Mouse (Mus musculus) embryo, embryonic 10.5 days (tissue): ENCODE results near the gene Ifit1.

ENCODE experiments used
- DNase-seq: peaks from one replicate; pipeline ENCODE4 v3.0.0-alpha.2; 2015; ENCODE audit warnings: low spot score

Ifit1 gene

DNA sequence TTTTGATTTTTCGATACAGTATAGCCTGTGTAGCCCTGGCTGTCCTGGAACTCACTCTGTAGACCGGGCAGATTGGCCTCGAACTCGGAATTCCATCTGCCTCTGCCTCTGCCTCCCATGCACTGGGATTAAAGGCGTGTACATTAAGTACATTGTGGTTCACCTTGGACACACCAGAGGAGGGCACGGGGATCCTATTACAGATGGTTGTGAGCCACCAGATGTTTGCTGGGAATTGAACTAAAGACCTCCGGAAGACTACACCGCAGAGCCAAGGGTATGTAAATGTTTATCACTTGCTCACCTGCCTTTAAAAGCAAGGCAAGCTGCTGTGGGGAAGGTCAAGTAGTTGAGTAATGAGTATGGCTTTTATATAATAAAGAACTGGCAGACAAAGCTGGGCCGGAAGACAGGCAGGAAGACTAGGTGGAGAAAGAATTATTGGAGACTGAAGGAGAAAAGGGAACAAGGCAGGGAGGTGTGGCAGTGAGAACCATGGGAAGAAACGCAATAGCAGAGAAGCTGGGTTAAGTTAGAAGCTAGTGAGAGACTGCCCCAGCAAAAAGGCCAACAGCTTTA, 14.6 kb downstream of the Ifit1 start:
- no peak for DNase-seq

GRCm38 (mm10) chr19:34656511-34657298, 16.0 kb downstream of the Ifit1 start:
- peak; percentile 24 for DNase-seq

DNA sequence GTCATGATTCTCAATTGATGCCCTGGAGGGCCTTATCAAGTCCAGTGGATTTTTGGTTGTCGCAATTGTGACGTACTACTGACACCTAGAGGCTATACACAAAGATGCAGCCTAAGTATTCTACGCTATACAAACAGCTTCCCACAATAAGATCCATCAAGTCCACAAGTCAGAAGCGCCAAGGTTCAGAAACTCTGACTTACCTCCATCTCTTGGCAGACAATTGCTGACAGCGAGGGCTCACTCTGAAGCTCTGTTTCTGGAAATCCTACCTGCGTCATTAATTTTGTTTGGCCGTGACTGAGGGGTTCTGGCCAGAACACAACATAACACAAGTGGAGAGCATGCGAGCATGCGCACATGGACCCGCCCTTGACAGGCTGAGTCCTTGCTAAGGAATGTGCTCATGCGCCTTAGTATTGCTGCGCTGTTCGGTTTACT, 21.4 kb downstream of the Ifit1 start:
- peak; percentile 81 for DNase-seq

DNA sequence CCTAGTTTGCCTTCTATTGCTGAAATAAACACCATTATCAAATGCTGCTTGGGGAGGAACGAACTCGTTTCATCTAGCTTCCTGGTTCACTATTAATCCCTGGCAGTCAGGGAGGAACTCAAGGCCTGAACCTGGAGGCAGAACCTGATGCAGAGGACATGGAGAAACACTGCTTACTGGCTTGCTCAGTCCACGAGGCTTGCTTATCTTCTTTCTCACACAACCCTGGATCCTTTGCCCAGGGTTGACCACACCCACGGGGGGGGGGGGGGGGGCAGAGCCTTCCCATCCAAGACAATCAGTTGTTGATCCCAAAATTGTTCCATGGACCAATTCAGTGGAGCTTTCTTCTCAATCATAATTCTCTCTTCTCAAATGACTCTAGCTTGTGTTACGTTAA, 22.1 kb downstream of the Ifit1 start:
- no peak for DNase-seq

DNA sequence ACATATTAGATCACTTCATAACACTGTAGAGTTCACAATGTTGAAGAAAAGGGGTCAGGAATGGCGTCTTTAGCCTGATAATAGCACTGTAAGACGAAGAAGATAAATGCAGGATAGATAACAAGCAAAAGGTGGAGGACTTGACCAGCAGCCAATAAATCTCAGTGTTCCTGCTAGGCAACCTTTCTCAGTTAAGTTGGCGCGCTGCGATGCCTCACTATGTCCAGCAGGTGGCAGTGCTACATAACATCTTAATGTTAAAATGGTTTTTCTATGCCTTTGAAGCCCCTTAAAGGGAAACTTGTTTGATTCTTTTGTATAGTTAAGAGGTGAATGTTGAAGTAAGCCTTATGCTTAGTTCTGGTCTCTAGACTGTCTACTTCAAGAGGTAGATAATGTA, 25.5 kb downstream of the Ifit1 start:
- DNase-seq: peak; percentile 92

- DNase-seq: no peak
Observed at GRCm38 (mm10) chr19:34673476-34673875, 32.8 kb downstream of the Ifit1 start.

DNA sequence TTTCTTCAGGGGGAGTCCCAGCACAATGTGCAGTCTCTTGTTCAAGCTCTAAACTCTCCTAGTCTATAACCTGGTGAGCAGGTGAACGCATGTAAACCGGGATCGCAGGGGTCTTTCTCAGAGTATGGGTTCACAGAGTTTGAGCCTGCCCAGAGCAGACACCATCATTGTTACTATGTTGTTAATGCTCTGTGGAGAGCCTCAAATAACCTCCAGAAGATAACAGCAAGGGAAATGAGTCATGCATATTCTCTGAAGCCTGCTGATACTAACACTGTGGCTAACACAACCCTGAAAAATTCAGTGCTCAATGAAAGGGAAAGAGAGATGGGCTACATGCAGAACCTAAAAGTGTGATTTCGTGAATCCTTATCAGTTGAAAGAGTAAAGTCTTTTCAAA, 37.8 kb downstream of the Ifit1 start:
- no peak for DNase-seq

DNA sequence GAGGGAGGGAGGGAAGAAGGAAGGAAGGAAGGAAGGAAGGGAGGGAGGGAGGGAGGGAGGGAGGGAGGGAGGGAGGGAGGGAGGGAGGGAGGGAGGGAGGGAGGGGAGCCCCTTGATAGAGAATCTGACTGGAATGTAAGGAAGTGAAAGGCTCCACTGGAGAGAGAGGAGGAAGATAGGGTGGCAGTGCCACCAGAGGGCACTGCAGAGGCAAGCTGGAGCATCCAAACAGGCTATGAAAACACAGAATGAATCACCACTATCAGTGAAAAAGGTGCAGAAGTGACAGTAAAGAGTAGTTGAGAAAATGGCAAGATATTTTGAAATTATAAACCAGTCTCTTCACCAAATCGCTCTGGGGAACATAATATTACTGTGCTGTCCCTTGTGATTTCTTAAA, 44.2 kb downstream of the Ifit1 start:
- DNase-seq: peak; percentile 59

- no peak for DNase-seq
Observed at GRCm38 (mm10) chr19:34685530-34685929, 44.9 kb downstream of the Ifit1 start.

- DNase-seq: no peak
Observed at GRCm38 (mm10) chr19:34691402-34691801, 50.7 kb downstream of the Ifit1 start.

DNA sequence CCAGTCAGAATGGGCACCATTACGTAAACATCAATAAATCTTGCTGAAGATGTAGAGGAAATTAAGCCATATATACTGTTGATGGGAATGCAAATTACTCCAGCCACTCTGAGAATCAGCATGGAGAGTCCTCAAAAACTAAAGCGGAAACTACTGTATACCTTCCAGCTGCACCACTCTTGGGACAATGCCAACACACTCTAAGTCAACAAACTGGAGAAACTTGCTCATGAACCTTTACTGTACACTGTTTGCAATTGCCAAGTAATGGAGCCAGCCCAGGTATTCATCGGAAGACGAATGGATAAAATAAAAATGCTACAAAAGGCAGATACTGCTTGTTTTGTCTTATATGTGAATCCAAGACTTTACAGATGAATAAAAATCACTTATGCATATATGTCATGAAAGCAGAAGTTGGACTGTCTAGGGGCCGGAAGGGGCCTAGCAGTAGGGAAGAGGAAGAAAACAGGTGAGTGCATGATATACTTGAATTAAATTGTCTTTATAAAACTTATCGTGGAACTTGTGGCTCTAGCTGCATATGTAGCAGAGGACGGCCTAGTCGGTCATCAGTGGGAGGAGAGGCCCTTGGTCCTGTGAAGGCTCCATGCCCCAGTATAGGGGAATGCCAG, 55.8 kb downstream of the Ifit1 start:
- DNase-seq: no peak

DNA sequence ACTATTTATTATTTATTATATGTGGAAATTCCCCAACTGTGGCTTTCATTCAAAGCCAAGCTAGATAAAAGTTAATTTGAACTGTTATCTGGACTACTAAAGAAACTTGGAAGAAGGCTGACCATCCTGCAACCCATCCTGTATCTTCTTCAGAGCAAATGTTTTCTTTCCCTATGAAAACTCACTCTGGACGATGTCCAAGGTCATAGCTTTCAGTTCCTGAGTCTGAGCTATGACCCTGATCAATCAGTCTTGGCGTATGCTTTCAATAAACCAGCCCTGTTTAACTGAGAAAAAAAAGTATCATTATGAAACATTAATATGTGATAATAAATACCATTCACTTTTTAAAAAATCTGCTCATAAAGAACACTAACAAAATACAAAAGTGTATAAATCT, 56.8 kb downstream of the Ifit1 start:
- DNase-seq: no peak

DNA sequence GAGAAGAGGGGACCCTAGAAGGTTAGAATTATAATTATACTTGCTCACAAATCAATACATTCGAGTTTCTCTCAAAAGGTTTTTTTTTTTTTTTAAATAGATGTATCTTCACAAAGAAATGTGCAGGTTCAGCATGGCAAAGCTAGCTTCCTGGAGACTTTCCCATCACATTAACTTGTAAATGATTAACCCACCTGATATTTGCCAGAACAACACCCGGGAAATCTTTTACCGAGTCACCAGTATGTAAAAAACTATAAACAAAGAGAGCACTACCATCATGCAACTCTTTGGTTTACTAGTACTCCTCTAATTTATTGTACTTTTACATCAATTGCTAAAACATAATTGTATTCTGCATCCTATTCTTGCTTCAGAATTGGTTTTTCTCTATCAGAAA, 57.8 kb downstream of the Ifit1 start:
- no peak for DNase-seq

DNA sequence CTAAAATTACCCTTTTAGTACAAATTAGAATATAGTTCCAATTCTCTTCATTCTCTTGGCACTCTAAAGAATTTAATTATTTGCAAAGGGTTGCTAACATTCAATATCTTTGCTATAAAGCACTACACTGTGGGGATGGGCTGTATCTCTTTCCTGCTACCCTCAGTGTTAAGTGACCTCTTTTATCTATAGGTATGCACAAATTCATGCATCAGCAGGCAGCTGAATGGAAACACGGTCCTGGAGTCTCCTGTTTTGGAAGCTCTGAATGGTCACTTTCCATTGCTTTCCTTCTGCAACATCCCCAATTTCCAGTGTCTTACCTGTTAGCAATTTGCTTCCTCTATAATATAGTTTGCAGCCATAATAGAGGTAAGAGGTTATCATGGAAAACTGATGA, 58.2 kb downstream of the Ifit1 start:
- DNase-seq: no peak

GRCm38 (mm10) chr19:34699300-34699699, 58.6 kb downstream of the Ifit1 start:
- DNase-seq: no peak
